Mouse (Mus musculus): ENCODE data around the gene Nynrin.

Nynrin gene

GRCm38 (mm10) chr14:55840853-55841366 is 12.9 kb upstream of the Nynrin start:
- DNase-seq (ENCODE audit: low spot score), result no peak

- no peak for DNase-seq (ENCODE audit: low spot score)
These were observed 11.0 kb upstream of the Nynrin start for GRCm38 (mm10) chr14:55842794-55843193.

GRCm38 (mm10) chr14:55845506-55846294 is 8.1 kb upstream of the Nynrin start:
- no peak for DNase-seq (ENCODE audit: low spot score)

- DNase-seq (ENCODE audit: low spot score), result no peak
These were observed 2.9 kb upstream of the Nynrin start for GRCm38 (mm10) chr14:55850885-55851284.

GRCm38 (mm10) chr14:55852646-55853551 is 911 bp upstream of the Nynrin start:
- no peak for DNase-seq (ENCODE audit: low spot score)

- no peak for DNase-seq (ENCODE audit: low spot score)
These were observed 743 bp downstream of the Nynrin start for GRCm38 (mm10) chr14:55854406-55855100.

GRCm38 (mm10) chr14:55855101-55855561 is 1.3 kb downstream of the Nynrin start:
- DNase-seq (ENCODE audit: low spot score), result peak; percentile 38

- DNase-seq (ENCODE audit: low spot score), result no peak
These were observed 3.8 kb downstream of the Nynrin start for GRCm38 (mm10) chr14:55857588-55857987.

GRCm38 (mm10) chr14:55862186-55862585 is 8.4 kb downstream of the Nynrin start:
- no peak for DNase-seq (ENCODE audit: low spot score)

GRCm38 (mm10) chr14:55862970-55863369 is 9.2 kb downstream of the Nynrin start:
- DNase-seq (ENCODE audit: low spot score), result no peak

- no peak for DNase-seq (ENCODE audit: low spot score)
These were observed 10.0 kb downstream of the Nynrin start for GRCm38 (mm10) chr14:55863773-55864172.

GRCm38 (mm10) chr14:55866962-55867361 is 13.2 kb downstream of the Nynrin start:
- DNase-seq (ENCODE audit: low spot score), result no peak

- no peak for DNase-seq (ENCODE audit: low spot score)
These were observed 14.6 kb downstream of the Nynrin start for GRCm38 (mm10) chr14:55868230-55869026.

GRCm38 (mm10) chr14:55869538-55869937 is 15.7 kb downstream of the Nynrin start:
- no peak for DNase-seq (ENCODE audit: low spot score)

GRCm38 (mm10) chr14:55872039-55872438 is 18.2 kb downstream of the Nynrin start:
- DNase-seq (ENCODE audit: low spot score), result no peak

- no peak for DNase-seq (ENCODE audit: low spot score)
These were observed 18.7 kb downstream of the Nynrin start for GRCm38 (mm10) chr14:55872551-55872950.

GRCm38 (mm10) chr14:55873242-55873713 is 19.5 kb downstream of the Nynrin start:
- no peak for DNase-seq (ENCODE audit: low spot score)

GRCm38 (mm10) chr14:55873714-55874683 is 20.2 kb downstream of the Nynrin start:
- DNase-seq (ENCODE audit: low spot score), result peak; percentile 55

GRCm38 (mm10) chr14:55877469-55878315 is 23.9 kb downstream of the Nynrin start:
- no peak for DNase-seq (ENCODE audit: low spot score)
